Mouse (Mus musculus): ENCODE data around the gene Lpp.
"Not testable (repeated sequence)": the region's sequence is repeated elsewhere in the genome, so short reads cannot be mapped to it uniquely, and the experiment has no call there.

The Lpp gene

DNA sequence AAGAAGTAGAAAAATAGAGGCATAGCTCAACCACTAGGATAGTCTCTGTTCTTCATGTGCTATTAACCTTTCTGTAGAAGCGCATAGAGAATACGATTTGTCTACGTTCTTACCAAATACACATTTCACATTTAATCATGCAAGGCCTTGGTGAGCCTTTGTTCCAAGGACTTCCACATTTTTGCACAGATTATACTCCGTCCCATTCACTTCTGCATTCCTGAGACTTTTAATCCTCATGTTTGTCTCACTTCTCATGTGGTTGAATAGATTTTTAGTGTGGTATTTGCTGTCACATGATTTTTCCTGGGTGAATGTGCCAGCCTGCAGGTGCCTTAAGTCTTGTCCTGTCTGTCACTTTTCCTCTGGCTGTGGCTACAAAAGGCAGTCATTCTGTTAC lies 586.1 kb downstream of the Lpp start:
- DNase-seq (ENCODE audit: low read depth, low spot score): no peak

DNA sequence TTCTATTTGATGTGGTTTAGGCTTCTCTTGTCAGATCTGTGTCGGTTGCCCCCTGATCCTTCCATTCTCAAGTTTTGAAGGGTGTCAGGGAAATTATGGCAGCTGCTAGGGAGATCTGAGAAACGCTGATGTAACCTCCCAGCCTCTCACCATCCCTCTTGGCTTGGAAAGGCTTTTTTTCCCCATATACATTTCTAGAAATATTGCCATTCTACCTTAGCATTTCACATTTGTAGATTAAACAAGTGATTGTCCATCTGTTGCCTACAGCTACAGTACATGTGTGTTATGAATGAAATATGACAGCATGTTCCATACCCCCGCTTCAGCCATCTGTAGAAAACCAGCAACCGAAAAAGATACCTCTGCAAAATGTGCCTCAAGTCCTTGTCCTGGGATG lies 589.5 kb downstream of the Lpp start:
- no peak for DNase-seq (ENCODE audit: low read depth, low spot score)

DNA sequence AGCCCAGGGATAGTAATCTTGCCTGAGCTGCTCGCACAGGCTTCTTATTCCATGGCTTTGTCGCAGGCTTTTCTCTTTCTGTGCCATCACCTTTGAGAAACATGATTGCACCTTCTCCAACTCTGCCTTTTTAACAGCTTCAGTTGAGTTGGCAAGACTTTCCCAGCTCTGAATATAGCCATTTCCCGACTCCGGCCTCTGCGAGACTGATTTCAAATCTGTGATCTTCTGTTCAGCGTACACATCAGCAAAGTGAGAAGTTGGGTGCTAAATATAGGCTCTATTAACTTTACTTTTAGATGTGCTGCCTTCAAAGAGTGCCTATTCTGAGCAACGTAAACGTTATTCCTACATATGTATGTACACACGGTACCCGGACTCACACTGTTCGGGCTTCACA lies 597.0 kb downstream of the Lpp start:
- DNase-seq (ENCODE audit: low read depth, low spot score): no peak

DNA sequence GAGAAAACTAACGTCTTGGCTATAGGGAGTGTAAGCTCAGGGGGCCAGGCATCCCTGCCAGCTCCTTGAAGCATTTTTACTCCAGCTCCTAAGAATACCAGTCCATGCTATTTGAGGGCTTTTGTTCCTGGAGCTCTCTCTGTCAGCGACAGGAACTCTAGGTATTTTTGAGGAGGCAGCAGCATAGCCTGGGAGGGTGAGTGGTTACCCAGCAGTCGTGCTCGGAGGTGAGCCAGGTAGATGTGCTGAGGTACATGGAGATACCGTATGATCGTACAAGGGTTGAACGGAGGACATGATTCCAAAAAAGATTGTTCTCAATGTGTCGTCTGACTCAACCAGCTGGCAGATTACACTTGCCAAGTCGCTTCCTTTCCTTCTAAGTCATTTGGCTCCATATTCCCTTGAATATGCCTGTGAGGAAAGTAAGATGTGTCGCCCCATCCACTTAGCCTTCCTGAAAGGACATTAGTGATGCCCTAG lies 597.8 kb downstream of the Lpp start:
- no peak for DNase-seq (ENCODE audit: low read depth, low spot score)

DNA sequence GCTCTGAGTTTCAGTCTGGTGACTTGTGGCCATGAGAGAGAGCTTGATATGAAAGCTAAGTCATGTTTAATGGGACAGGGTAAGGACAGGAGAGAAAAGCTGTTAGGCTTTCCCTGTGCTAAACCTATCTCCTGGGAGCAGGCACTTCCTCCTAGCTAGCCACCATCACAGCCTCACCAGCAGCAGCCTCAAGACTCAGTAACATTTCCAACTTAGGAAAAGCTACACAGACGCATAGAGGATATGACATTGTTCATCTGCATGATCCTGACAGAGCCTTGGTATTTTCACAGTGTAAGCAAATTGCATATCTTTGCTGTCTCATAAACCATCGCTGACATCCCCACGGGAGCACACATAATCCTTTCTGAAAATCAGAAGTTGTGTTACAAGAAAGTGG lies 598.7 kb downstream of the Lpp start:
- DNase-seq (ENCODE audit: low read depth, low spot score): no peak

DNA sequence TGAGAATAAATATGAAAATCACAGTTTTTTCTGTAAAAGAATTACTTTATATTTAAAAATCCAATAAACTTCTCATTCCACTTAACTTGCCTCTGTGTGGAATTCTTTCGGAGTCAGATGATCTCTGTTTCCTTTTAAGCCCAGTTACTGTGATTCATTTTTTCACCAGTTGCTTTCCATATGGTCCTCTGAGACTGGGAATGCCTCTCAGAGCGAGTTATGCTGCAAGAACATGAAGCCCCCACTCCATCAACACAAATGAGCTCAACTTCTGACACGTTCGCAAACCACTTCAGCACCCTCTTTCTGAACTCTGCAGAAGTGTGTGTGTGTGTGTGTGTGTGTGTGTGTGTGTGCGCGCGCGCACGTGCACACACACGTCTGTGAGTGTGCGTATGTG lies 599.2 kb downstream of the Lpp start:
- no peak for DNase-seq (ENCODE audit: low read depth, low spot score)

DNA sequence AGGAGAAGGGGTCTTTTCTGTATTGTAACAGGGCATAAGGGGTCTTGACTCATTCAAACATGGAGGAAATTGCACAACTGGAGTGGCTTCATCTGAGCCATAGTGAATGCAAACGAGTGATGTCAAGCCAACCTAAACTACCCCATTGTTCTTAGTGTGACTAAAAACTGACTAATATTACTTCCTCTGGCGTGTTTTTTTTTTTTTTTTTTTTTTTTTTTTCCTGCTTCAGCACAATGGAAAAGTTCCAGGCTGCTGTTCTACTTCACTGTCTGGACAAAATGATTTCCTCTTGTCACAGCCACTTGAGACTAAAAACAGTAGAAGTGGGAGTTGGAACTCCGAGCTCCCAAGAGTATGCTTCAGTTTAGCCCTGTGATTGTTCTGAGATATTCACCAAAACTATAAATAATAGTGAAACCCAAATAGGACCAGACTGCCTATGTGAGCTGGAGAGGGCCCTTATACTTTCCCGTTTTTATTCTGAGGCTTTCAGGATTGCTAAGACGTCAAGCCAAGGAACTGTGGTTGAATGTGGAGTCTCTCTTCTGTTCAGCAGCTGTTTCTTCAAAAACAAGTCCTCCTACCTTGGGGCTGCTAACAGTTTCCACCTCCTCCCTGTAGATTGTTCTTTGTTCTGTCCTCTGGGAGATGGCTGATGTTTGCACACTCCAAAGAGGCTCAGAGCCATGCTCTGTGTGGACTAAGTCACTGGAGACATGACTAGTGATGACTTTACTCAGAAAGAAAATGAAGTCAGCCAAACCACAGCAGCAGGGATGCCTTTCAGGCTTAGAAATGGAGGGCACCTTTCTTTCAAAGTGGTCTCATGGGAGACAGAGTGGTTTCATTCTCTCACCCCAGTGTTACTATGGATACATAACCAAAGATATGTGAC lies 617.9 kb downstream of the Lpp start:
- no peak for DNase-seq (ENCODE audit: low read depth, low spot score)

DNA sequence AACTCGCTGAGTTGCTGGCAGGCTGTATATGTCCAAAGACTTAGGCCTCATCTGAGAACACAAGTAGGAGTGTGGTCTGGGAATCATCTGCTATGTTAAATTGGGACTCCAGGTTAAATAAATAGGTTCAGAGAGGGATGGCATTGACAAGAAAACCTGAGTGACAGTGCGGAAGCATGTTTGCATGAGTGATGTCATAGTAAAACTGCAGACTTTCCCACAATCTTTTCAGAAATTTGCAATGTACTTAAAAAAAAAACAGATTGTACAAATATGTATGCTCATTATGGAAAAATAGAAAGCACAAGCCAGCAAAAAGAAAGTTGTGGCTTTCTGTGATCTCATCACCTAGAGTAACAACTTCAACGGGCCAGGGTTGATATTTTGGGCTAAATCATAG lies 619.6 kb downstream of the Lpp start:
- no peak for DNase-seq (ENCODE audit: low read depth, low spot score)

DNA sequence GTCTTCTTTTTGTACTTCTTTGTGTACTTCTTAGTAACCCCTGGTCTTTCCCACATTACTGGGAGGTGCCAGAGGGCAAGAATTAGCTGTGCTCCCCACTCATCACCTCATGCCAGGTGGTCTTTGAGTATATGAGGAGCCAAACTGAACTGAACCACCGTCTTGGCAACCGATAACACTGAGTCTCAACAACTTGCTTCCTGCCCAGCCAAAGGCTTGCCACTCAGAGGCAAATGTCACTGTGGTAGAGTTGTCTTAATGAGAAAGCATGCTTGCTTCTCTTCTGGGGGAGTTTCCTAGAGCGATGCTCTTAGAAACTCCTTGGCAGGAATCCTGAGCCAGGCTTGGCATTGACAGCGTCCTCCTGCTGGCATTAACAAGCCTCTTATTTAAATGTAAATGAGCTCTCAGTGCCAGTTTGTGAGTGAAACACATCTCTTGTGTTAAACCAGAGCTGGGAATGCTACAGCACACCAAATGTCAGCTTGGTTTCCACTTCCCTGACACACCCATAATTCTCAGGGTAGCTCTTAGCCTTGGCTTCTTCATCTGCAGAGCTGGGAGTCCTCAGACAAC lies 623.0 kb downstream of the Lpp start:
- no peak for DNase-seq (ENCODE audit: low read depth, low spot score)

DNA sequence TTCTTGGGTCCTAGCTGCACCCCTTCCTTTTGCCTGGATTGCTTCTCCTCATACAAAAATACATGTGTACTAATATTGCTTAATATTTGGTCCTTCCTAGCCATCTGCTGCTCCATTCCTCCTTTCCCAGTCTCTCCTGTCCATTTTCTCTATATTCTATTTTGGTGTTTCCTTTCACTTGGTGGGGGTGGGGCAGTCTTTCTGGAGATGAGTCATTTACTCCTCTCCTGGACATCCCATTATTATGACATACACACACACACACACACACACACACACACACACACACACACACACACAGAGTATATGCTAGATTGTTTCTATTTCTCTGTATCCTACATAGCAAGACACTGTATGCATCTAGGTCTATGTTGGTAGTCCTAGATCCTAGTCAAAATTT lies 623.7 kb downstream of the Lpp start:
- DNase-seq (ENCODE audit: low read depth, low spot score): no peak

DNA sequence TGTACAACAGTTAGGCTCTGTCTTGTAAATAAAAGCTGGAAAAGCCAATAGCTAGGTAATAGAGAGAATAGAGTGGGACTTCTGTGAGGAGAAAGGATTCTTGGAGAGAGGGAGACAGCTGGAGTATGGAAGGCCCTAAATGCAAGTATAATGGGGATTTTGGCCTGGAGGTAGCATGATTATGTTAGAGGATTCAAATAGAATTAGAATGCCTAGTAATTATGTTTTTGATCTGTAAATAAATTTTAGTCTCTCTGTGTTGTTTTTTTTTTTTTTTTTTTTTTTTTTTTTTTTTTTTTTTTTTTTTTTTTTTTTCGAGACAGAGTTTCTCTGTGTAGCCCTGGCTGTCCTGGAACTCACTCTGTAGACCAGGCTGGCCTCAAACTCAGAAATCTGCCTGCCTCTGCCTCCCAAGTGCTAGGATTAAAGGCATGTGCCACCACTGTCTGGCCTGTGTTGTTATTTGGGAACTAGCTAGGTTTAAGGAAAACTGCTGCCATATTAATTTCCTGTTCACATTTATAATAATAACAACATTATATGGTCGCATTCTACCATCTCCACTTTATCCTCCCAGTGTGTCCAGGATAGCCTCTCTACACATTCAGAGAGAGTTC lies 628.5 kb downstream of the Lpp start:
- DNase-seq (ENCODE audit: low read depth, low spot score): not testable (repeated sequence)

DNA sequence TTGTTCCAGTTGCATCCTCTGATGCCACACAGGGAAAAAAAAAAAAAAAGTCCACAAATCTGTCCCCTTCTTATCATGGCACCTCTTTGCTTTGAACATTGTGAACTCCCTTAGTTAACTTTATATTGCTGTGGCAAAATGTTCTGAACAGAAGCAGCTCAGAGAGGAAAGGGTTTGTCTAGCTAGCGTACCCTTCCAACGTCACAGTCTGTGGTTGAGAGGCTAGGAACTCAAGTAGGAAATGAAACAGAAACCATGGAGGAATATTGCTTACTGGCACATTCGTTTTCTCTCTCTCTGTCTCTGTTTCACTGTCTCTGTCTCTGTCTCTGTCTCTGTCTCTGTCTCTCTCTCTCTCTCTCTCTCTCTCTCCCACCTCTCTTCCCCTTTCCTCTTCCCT lies 631.3 kb downstream of the Lpp start:
- DNase-seq (ENCODE audit: low read depth, low spot score): no peak

DNA sequence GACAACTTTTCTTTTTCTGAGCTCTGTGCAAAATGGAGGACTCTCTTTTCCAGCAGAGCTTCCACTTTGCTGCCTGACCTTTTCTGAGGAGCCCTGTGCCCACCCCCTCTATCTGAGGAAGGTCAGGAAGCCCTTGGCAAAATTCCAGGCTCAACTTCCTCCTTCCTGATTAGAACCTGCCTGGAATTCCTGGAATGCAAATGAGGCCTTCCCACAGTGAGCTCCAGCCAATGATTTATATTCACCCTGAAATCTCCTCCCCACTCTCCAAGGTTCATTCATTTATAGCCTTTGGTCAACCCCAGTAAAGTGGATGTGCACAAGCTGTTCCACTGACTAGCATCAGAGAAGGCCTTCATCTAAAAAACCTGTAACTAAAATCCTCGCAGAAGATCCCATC lies 632.9 kb downstream of the Lpp start:
- DNase-seq (ENCODE audit: low read depth, low spot score): peak; percentile 91

DNA sequence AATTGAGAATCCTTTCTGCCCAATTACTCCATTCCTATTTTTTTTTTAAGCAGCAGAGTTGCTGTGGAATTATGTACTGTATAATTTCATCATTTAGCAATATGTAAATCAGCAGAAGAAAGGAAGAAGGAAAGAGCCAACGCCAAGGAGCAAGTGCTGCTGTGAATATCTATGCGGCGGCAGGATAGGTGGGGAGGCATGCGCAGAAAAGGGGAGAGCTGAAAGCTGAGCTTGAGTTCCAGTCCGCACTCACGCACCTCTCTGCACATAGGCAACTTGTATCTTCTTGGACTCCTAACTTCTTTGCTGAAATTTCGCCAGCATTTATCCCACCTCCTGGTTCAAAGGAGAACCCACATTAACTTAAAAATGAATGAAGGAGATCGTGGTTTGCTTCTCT lies 636.2 kb downstream of the Lpp start:
- DNase-seq (ENCODE audit: low read depth, low spot score): no peak

DNA sequence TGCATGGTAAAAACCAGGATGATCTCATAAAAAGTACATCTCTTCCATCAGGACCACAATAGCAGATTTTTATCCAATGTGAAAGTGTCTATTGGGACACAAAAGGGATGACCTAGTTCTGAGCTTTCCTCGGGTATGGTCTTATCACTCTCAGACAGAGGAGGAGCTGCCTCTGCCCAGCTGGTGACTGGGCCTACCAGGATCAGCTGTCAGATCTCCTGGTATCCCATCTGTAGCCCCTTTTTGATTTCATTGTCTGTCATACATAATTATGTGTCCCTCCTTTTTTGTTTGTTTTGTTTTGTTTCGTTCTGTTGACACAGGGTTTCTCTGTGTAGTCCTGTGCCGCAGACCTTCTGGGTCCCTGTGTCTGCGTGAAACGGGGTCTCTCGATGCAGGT lies 644.1 kb downstream of the Lpp start:
- no peak for DNase-seq (ENCODE audit: low read depth, low spot score)

DNA sequence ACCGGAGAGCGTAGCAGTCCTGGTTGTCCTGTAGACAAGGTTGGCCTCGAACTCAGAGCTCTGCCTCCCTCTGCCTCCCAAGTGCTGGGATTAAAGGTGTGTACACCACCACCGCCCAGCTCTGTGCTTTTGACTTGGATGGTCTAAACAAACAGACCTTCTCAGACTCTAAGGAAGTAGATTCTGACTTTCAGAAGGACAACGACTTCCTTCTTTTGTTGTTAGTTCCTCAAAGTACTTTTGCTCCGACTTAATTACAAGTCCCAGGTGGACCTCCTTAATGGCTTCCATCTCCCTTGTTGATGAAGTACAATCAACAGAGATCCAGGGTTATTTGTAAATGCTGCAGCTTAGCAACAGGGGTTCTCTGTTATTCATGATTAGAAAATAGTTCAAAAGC lies 645.2 kb downstream of the Lpp start:
- DNase-seq (ENCODE audit: low read depth, low spot score): peak; percentile 93

DNA sequence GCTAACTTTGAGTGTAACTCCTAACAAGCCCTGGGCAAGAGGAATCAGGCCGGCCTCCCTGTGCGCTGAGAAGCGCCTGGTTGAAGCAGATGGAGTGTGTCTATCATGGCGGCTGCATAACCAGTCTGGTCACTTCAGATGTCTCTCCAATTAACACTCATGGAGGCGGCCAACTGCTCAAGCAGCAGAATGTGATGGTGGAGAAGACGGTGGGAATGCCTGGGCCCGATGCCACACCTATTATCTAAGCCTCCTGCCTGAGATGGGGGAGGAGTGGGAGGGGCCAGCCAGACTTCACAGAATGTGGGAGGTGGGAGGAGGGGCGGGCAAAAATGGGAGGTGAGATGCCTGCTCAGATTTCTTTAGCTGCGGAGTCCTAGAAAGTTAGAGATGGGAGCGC lies 646.6 kb downstream of the Lpp start:
- peak; percentile 91 for DNase-seq (ENCODE audit: low read depth, low spot score)

DNA sequence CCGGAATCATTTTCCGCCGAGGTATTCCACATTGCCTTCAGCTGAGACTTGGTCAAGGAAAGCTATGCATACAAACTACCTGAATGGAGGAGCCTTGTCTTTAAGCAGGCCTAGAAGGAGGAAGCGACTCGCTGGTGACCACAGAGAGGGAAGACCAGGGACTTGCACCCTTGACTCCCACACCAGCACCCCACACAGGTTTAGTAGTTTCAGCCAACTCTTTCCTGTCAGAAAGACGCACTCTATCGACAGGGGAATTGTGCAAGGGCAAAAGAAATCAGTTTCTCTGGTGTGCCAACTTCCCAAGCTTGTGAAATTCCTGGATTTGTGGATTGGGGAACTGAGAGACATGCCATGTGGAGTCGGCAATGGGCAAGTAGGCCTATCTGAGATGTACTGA lies 647.9 kb downstream of the Lpp start:
- no peak for DNase-seq (ENCODE audit: low read depth, low spot score)

DNA sequence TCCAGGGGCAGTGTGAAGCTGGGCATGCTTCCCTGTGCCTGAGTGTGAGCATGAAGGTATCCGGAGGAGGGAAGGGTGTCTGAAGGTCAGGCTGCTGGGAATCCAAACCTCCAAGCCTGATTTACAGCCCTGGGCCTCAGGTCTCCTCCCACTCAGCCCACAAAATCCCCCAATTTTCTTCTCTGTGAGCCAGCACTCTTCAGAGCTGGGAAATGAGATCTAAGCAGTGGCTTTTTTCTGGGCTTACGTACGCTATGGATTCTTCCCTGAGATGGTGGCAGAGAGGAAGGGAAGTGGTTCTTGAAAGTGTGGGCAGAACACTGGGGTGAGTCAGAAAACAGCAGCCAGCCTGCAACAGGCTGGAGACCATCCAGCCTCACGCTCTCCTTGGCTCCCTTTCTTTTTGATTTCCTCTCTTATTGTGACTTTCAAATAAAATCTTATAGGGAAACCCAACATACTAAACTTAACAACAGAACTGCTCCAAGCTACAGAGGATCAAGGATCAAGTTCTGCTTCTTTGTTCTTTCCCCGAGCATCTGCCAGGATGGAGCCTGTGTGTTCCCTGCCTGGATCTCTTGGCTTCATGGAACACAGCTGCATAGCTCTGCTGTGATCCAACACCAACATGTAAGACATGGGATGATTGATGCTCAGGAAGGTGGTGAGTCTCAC lies 648.7 kb downstream of the Lpp start:
- DNase-seq (ENCODE audit: low read depth, low spot score): peak; percentile 68

All from ES-CJ7 (cell line).